Mouse (Mus musculus): ENCODE measurements around the gene Kifc3.

DNA sequence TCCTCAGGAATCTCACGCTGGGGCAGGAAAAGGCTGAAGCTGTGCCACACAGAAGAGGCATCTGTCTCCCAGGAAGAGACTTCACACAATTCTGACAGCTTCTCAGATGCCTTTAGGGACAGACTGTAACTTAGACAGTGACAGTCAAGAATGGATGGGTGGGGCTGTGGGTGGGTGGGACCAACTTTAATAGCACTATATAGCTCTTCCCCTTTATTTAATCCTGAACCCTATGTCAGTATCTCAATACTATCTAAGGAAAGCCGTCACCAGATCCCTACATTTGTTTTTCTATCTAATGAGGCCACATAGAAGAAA, 24.5 kb upstream of the Kifc3 start:
- TF ChIP-seq CTCF (IDR thresholded peaks at IDR 0.05; ENCODE audit: low read depth), result no peak
- no peak for TF ChIP-seq EP300 (IDR thresholded peaks at IDR 0.05; ENCODE audit: low read depth)

Measured in heart, postnatal 0 days (tissue).